Mouse (Mus musculus) liver, adult 2 months (tissue): Measurements from ENCODE around the gene Ythdf1. TPM values are rescaled to one million over a fixed set of nuclear protein-coding genes. Genes with fewer than 3 reads are reported as not detected.

ENCODE experiments used
- DNase-seq: peaks from one replicate; pipeline ENCODE4 v3.0.0-alpha.2; 2011; ENCODE audit warnings: low read depth, low spot score; ENCODE audit errors: extremely low read depth
- H3K27ac ChIP-seq: fragments of 200-500 bp; replicated peaks from 2 replicates; pipeline ENCODE4 v1.5.1; 2012; ENCODE audit warnings: low read depth, mild to moderate bottlenecking, control low read depth, inconsistent platforms, low read length; ENCODE audit not compliant: insufficient read depth
- H3K27me3 ChIP-seq: fragments of 200-500 bp; 2 replicates; pipeline ENCODE4 v1.6.1; 2012; ENCODE audit warnings: mild to moderate bottlenecking, moderate library complexity, low read length, inconsistent platforms; ENCODE audit not compliant: control insufficient read depth, insufficient read depth
- H3K36me3 ChIP-seq: fragments of 200-500 bp; 2 replicates; pipeline ENCODE4 v1.6.1; 2012; ENCODE audit warnings: low read length, inconsistent platforms; ENCODE audit not compliant: control insufficient read depth, insufficient read depth
- H3K4me1 ChIP-seq: fragments of 200-500 bp; 2 replicates; pipeline ENCODE4 v1.6.1; 2011; ENCODE audit warnings: low read length; ENCODE audit not compliant: control insufficient read depth, insufficient read depth
- H3K4me3 ChIP-seq: fragments of 200-500 bp; 2 replicates; pipeline ENCODE4 v1.5.1; 2011; ENCODE audit warnings: low read depth, mild to moderate bottlenecking, control low read depth, low read length, moderate library complexity; ENCODE audit not compliant: insufficient read depth
- H3K79me2 ChIP-seq: fragments of 200-500 bp; 2 replicates; pipeline ENCODE4 v1.6.1; 2012; ENCODE audit warnings: inconsistent platforms, mild to moderate bottlenecking, low read length, moderate library complexity; ENCODE audit not compliant: control insufficient read depth, insufficient read depth
- H3K9ac ChIP-seq: fragments of 200-500 bp; 2 replicates; pipeline ENCODE4 v1.6.1; 2012; ENCODE audit warnings: low read depth, mild to moderate bottlenecking, control low read depth, inconsistent platforms, low read length
- CTCF ChIP-seq: fragments of 200-500 bp; IDR thresholded peaks from 2 replicates; pipeline ENCODE4 v1.5.1; 2011; ENCODE audit warnings: low read depth, low read length, control low read depth
- POLR2A ChIP-seq: fragments of 200-500 bp; IDR thresholded peaks from 2 replicates; pipeline ENCODE4 v1.6.1; 2011; ENCODE audit warnings: low read length, control low read depth; ENCODE audit not compliant: insufficient read depth; ENCODE audit errors: extremely low read depth
- WGBS: fragments of 180-500 bp; shearing (Covaris S2); methylation state at CpG from one replicate; pipeline ENCODE4 v1.1.7; 2018; 5-methylcytosine and 5-hydroxymethylcytosine counted together
- polyA plus RNA-seq: library from polyadenylated mRNA; depleted of rRNA; stranded (reverse); fragments of >200 nt; gene quantifications from 2 replicates; pipeline ENCODE4 v1.2.3, GENCODE M21; 2012
- total RNA-seq: library from RNA; depleted of rRNA; stranded (reverse); fragments of >200 nt; gene quantifications from 2 replicates; pipeline ENCODE4 v1.2.3, GENCODE M21; 2014

Gene Ythdf1
- total and polyA plus RNA-seq, 2 experiments, result 9.7 to 35.4 TPM

GRCm38 (mm10) chr2:180941869-180942268 is 21.1 kb upstream of the Ythdf1 start:
- H3K27me3 ChIP-seq, result no peaks in the 10 kb centered on the region
- no peak for DNase-seq
- H3K4me3 ChIP-seq, result no peak overlapping the region
- no peaks in the 10 kb centered on the region for H3K4me1 ChIP-seq
- TF ChIP-seq POLR2A (no peak), CTCF (no peak)
- H3K27ac ChIP-seq, result no peak overlapping the region
- H3K9ac ChIP-seq, result no peak overlapping the region
- H3K36me3 ChIP-seq, result no peaks in the 10 kb centered on the region
- no peaks in the 10 kb centered on the region for H3K79me2 ChIP-seq

DNA sequence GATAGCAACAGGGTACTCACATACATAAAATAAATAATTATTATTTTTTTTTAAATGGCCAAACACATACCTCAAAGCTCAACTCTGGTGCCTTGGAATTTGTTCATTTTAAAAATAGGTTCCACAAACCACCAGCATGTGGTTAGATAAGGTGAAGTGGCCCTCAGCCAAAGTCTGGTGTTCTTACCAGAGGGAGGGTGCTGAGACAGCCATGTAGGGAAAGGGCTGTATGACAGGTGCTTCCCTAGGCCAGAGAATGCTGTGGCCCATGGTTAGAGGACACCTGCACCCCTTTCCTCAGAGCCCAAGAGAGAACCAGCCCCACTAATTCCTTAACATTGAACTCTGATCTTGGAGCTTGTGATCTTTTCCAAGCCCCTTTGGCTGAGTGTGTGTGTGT is 19.4 kb upstream of the Ythdf1 start:
- Histone ChIP-seq H3K9ac (no peak overlapping the region), H3K27ac (no peak overlapping the region), H3K79me2 (no peaks in the 10 kb centered on the region), H3K36me3 (no peaks in the 10 kb centered on the region), H3K4me3 (no peak overlapping the region), H3K27me3 (no peaks in the 10 kb centered on the region), H3K4me1 (no peaks in the 10 kb centered on the region)
- DNase-seq, result no peak
- no peak for TF ChIP-seq POLR2A

DNA sequence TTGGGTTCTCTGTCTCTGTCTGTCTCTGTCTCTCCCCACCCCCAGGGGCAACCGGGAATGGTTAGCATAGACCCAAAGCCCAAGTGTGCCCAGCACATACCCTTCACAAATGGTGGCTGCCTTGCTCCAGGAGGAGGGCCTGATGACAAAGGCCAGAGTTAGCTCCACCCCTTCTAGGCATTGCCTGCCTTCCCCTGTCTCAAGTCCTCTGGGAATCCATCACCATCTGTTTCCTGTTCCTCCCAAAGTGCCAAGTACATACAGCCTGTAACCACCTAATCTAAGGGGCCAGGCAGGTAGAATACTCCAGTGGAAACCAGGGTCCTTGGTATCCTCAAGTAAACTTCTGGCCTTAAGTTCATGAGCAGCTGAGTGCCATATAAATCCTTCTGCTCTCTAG is 11.7 kb upstream of the Ythdf1 start:
- H3K4me1 ChIP-seq, result no peaks in the 10 kb centered on the region
- no peak overlapping the region for H3K27ac ChIP-seq
- H3K9ac ChIP-seq, result no peak overlapping the region
- no peak overlapping the region for H3K4me3 ChIP-seq
- WGBS, result 67% methylated on average over 1 of the region's 1 CpGs
- H3K36me3 ChIP-seq, result no peaks in the 10 kb centered on the region
- H3K27me3 ChIP-seq, result no peaks in the 10 kb centered on the region
- TF ChIP-seq CTCF (no peak), POLR2A (no peak)
- no peak for DNase-seq
- H3K79me2 ChIP-seq, result no peaks in the 10 kb centered on the region

GRCm38 (mm10) chr2:180928723-180929122 is 8.0 kb upstream of the Ythdf1 start, which contains the start of gene Birc7:
TSS of gene Birc7 (plus strand) at chr2:180929023.
- H3K36me3 ChIP-seq, result no peaks in the 10 kb centered on the region
- H3K27ac ChIP-seq, result no peak within 1 kb of the TSS
- 78% methylated on average over 4 of the region's 4 CpGs for WGBS
- no peak for DNase-seq
- H3K9ac ChIP-seq, result no peak within 1 kb of the TSS
- H3K4me3 ChIP-seq, result no peak within 1 kb of the TSS
- no peaks in the 10 kb centered on the region for H3K27me3 ChIP-seq
- H3K4me1 ChIP-seq, result no peaks in the 10 kb centered on the region
- TF ChIP-seq POLR2A, result no peak
- H3K79me2 ChIP-seq, result no peaks in the 10 kb centered on the region

- DNase-seq, result peak; percentile 48
- no peaks in the 10 kb centered on the region; the same call in 1 of the 2 replicates for H3K4me1 ChIP-seq
- 7% methylated on average over 4 of the region's 4 CpGs for WGBS
Observed at GRCm38 (mm10) chr2:180925176-180925575, 4.4 kb upstream of the Ythdf1 start.

GRCm38 (mm10) chr2:180922739-180923138 is 2.0 kb upstream of the Ythdf1 start:
- Histone ChIP-seq H3K27ac (no peak overlapping the region), H3K4me1 (peaks cover 2% of the 10 kb centered on the region; the same call in 1 of the 2 replicates), H3K27me3 (no peaks in the 10 kb centered on the region), H3K36me3 (peaks cover 10% of the 10 kb centered on the region), H3K79me2 (peaks cover 25% of the 10 kb centered on the region), H3K9ac (no peak overlapping the region), H3K4me3 (no peak overlapping the region)
- TF ChIP-seq POLR2A (no peak), CTCF (no peak)
- no peak for DNase-seq
- WGBS, result 94% methylated on average over 6 of the region's 6 CpGs

More at GRCm38 (mm10) chr2:180925176-180925575, 4.4 kb upstream of the Ythdf1 start:
- H3K4me3 ChIP-seq, result no peak overlapping the region
- TF ChIP-seq CTCF (peak; percentile 95), POLR2A (no peak)
- peaks cover 6% of the 10 kb centered on the region for H3K79me2 ChIP-seq
- H3K27ac ChIP-seq, result no peak overlapping the region
- no peaks in the 10 kb centered on the region for H3K27me3 ChIP-seq
- no peaks in the 10 kb centered on the region for H3K36me3 ChIP-seq
- no peak overlapping the region for H3K9ac ChIP-seq
